Mouse (Mus musculus): ENCODE results near the gene Mthfd1. TPM values are rescaled to one million over a fixed set of nuclear protein-coding genes. Genes with fewer than 3 reads are reported as not detected.
"Not testable (repeated sequence)": the region's sequence is repeated elsewhere in the genome, so short reads cannot be mapped to it uniquely, and the experiment has no call there.

The Mthfd1 gene
- total RNA-seq (2021) = 10 to 100 TPM; 35.8 to 36.6 TPM
- long read RNA-seq, experiment 1, transcript Mthfd1-201 (28 exons, 3,241 nt) = major isoform, 71 of 80 reads
- long read RNA-seq, experiment 1, partial matches to known transcripts = 3 of 80 reads
- long read RNA-seq, experiment 1, other reads (novel, unspliced or antisense) = 5 of 80 reads
- long read RNA-seq, experiment 2, transcript Mthfd1-201 (28 exons, 3,241 nt) = major isoform, 46 of 59 reads
- long read RNA-seq, experiment 2, partial matches to known transcripts = 5 of 59 reads
- long read RNA-seq, experiment 2, other reads (novel, unspliced or antisense) = 7 of 59 reads

- peak; percentile 96 to 98 for DNase-seq (ENCODE audit: low spot score in 2 of 2)
- intact Hi-C loops (cut with DNase I) = no loop called here
Measured at GRCm38 (mm10) chr12:76254725-76255498, at the start of gene Mthfd1. Gene Mthfd1 (plus strand): TSS chr12:76255298.

GRCm38 (mm10) chr12:76209429-76209974, 45.6 kb upstream of the Mthfd1 start:
- intact Hi-C loops (cut with DNase I) = no loop called here
- DNase-seq (ENCODE audit: low spot score in 2 of 2) = no peak

- no peak for DNase-seq (ENCODE audit: low spot score in 2 of 2)
- intact Hi-C loops (cut with DNase I) = no loop called here
Measured at GRCm38 (mm10) chr12:76215121-76215520, 40.0 kb upstream of the Mthfd1 start.

- intact Hi-C loops (cut with DNase I) = no loop called here
- no peak for DNase-seq (ENCODE audit: low spot score in 2 of 2)
Measured at GRCm38 (mm10) chr12:76216716-76217115, 38.4 kb upstream of the Mthfd1 start.

- intact Hi-C loops (cut with DNase I); DNase-seq (ENCODE audit: low spot score in 2 of 2): not testable (repeated sequence)
Measured at GRCm38 (mm10) chr12:76222104-76222503, 33.0 kb upstream of the Mthfd1 start.

- intact Hi-C loops (cut with DNase I) = no loop called here
- no peak for DNase-seq (ENCODE audit: low spot score in 2 of 2)
Measured at GRCm38 (mm10) chr12:76230644-76231043, 24.5 kb upstream of the Mthfd1 start.

GRCm38 (mm10) chr12:76235253-76235652, 19.8 kb upstream of the Mthfd1 start:
- no peak for DNase-seq (ENCODE audit: low spot score in 2 of 2)

GRCm38 (mm10) chr12:76239145-76239838, 15.8 kb upstream of the Mthfd1 start:
- no peak for DNase-seq (ENCODE audit: low spot score in 2 of 2)
- intact Hi-C loops (cut with DNase I) = no loop called here

More at GRCm38 (mm10) chr12:76235253-76235652, 19.8 kb upstream of the Mthfd1 start:
- intact Hi-C loops (cut with DNase I) = no loop called here

- intact Hi-C loops (cut with DNase I) = no loop called here
- no peak for DNase-seq (ENCODE audit: low spot score in 2 of 2)
Measured at GRCm38 (mm10) chr12:76239839-76240571, 15.1 kb upstream of the Mthfd1 start.

- intact Hi-C loops (cut with DNase I) = no loop called here
- no peak for DNase-seq (ENCODE audit: low spot score in 2 of 2)
Measured at GRCm38 (mm10) chr12:76240670-76241069, 14.4 kb upstream of the Mthfd1 start.

- intact Hi-C loops (cut with DNase I) = no loop called here
Measured at GRCm38 (mm10) chr12:76241084-76241483, 14.0 kb upstream of the Mthfd1 start.

GRCm38 (mm10) chr12:76241833-76242232, 13.3 kb upstream of the Mthfd1 start:
- no peak for DNase-seq (ENCODE audit: low spot score in 2 of 2)
- intact Hi-C loops (cut with DNase I) = no loop called here

More at GRCm38 (mm10) chr12:76241084-76241483, 14.0 kb upstream of the Mthfd1 start:
- DNase-seq (ENCODE audit: low spot score in 2 of 2) = no peak

- DNase-seq (ENCODE audit: low spot score in 2 of 2) = no peak
- intact Hi-C loops (cut with DNase I) = no loop called here
Measured at GRCm38 (mm10) chr12:76244981-76245380, 10.1 kb upstream of the Mthfd1 start.

GRCm38 (mm10) chr12:76246646-76247045, 8.5 kb upstream of the Mthfd1 start, which contains the start of gene Tex21:
Gene Tex21 (minus strand): TSS chr12:76246746.
- intact Hi-C loops (cut with DNase I) = no loop called here
- no peak for DNase-seq (ENCODE audit: low spot score in 2 of 2)

- no peak for DNase-seq (ENCODE audit: low spot score in 2 of 2)
- intact Hi-C loops (cut with DNase I) = no loop called here
Measured at GRCm38 (mm10) chr12:76253090-76253489, 2.0 kb upstream of the Mthfd1 start.

GRCm38 (mm10) chr12:76253591-76253990, 1.5 kb upstream of the Mthfd1 start:
- intact Hi-C loops (cut with DNase I) = no loop called here

GRCm38 (mm10) chr12:76253991-76254390, 1.1 kb upstream of the Mthfd1 start:
- intact Hi-C loops (cut with DNase I) = no loop called here

More at GRCm38 (mm10) chr12:76253591-76253990, 1.5 kb upstream of the Mthfd1 start:
- no peak for DNase-seq (ENCODE audit: low spot score in 2 of 2)

GRCm38 (mm10) chr12:76255499-76255875, 389 bp downstream of the Mthfd1 start:
- intact Hi-C loops (cut with DNase I) = no loop called here
- DNase-seq (ENCODE audit: low spot score in 2 of 2) = no peak

More at GRCm38 (mm10) chr12:76253991-76254390, 1.1 kb upstream of the Mthfd1 start:
- no peak for DNase-seq (ENCODE audit: low spot score in 2 of 2)

All from left cerebral cortex, postnatal 14 days (tissue).